ENCODE assay signal across 8 mouse cellular contexts in the genomic region with DNA sequence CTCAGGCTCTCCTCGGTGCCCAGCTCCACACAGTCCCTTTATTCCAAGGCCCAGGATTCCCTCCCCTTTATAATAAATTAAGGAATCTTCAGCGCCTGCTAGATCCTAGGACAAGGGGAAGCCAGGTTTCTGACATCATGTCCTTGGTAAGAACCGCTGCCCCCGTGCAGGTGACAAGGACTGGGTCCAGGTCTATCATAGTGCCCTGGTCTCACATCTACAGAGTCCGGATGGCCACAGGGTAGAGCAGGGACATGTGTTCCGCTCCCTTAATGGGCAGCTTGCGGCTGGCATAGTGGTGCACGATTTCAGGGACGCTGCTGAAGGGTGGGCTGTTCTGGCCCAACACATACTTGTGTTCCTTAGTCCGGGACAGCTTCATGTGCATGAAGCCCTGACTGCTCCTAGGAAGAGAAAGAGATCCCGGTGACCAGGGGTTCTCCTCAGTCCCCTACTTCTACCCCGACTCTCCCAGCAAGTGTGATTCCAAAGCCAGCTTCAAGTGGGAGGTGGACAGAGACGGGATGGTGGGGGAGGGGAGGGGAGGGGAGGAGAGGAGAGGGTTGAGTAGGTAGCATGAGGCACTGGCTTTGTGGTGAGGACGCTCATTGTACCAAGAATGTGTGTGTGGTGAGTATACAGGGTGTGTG. TPM values are rescaled to one million over a fixed set of nuclear protein-coding genes. Genes with fewer than 3 reads are reported as not detected.
DNase-seq lines count a peak whose midpoint lies in the region; ATAC-seq lines count a peak whose summit lies in the region.

No protein-coding gene starts in this region.

- H3K4me2 ChIP-seq in forebrain, embryonic 12.5 days, result peak overlapping the region; percentile 67
- peak overlapping the region; percentile 69 for H3K4me2 ChIP-seq in limb, embryonic 12.5 days
- peak overlapping the region; percentile 54 for H3K4me2 ChIP-seq in neural tube, embryonic 14.5 days (ENCODE audit: low read depth, low read length)

- peak; percentile 44 for ATAC-seq in forebrain, embryonic 12.5 days (ENCODE audit: low FRiP score)
- peak; percentile 60 for ATAC-seq in limb, embryonic 12.5 days (ENCODE audit: insufficient number of reproducible peaks, insufficient read depth, low FRiP score, low TSS enrichment, low read depth)
- ATAC-seq in neural tube, embryonic 14.5 days (ENCODE audit: low read depth), result peak; percentile 28

- H3K4me3 ChIP-seq in heart, embryonic 10.5 days, result peak overlapping the region; percentile 68
- peak overlapping the region; percentile 52 for H3K4me3 ChIP-seq in forebrain, embryonic 12.5 days (replicated peaks)
- H3K4me3 ChIP-seq in limb, embryonic 12.5 days (replicated peaks), result peak overlapping the region; percentile 54
- H3K4me3 ChIP-seq in neural tube, embryonic 14.5 days (ENCODE audit: low read depth, low read length), result peak overlapping the region; percentile 44

- peak; percentile 83 for DNase-seq in heart, embryonic 10.5 days (ENCODE audit: low spot score)
- DNase-seq in heart, adult 9 months (ENCODE audit: low spot score in 2 of 2), result no peak
- peak; percentile 33 for DNase-seq in thymus, postnatal 14 days
- no peak for DNase-seq in thymus, postnatal 25 days
- DNase-seq in frontal cortex, postnatal 36 days (ENCODE audit: low spot score in 2 of 2), result no peak

- no peaks in the 10 kb centered on the region for H3K9me3 ChIP-seq in heart, embryonic 10.5 days
- no peaks in the 10 kb centered on the region for H3K9me3 ChIP-seq in forebrain, embryonic 12.5 days
- H3K9me3 ChIP-seq in limb, embryonic 12.5 days, result no peaks in the 10 kb centered on the region
- no peaks in the 10 kb centered on the region for H3K9me3 ChIP-seq in neural tube, embryonic 14.5 days (ENCODE audit: control insufficient read depth, low read length)

- peaks cover 28% of the 10 kb centered on the region for H3K4me1 ChIP-seq in heart, embryonic 10.5 days
- peaks cover 60% of the 10 kb centered on the region for H3K4me1 ChIP-seq in forebrain, embryonic 12.5 days
- peaks cover 24% of the 10 kb centered on the region for H3K4me1 ChIP-seq in limb, embryonic 12.5 days (replicated peaks)
- peaks cover 41% of the 10 kb centered on the region for H3K4me1 ChIP-seq in neural tube, embryonic 14.5 days (ENCODE audit: control insufficient read depth, insufficient read depth, low read length)

- H3K27me3 ChIP-seq in heart, embryonic 10.5 days (ENCODE audit: insufficient read depth, poor library complexity, severe bottlenecking), result 0 out of 2 replicates have a peak, but pooled peaks cover 1% of the 10 kb centered on the region
- H3K27me3 ChIP-seq in forebrain, embryonic 12.5 days, result peaks cover 9% of the 10 kb centered on the region; the same call in 1 of the 2 replicates
- H3K27me3 ChIP-seq in limb, embryonic 12.5 days, result no peaks in the 10 kb centered on the region
- no peaks in the 10 kb centered on the region for H3K27me3 ChIP-seq in neural tube, embryonic 14.5 days (ENCODE audit: control insufficient read depth, insufficient read depth, low read length)

- H3K27ac ChIP-seq in heart, embryonic 10.5 days, result peak overlapping the region; percentile 95
- peak overlapping the region; percentile 99 for H3K27ac ChIP-seq in forebrain, embryonic 12.5 days
- peak overlapping the region; percentile 98 for H3K27ac ChIP-seq in limb, embryonic 12.5 days
- peak overlapping the region; percentile 96 for H3K27ac ChIP-seq in neural tube, embryonic 14.5 days (ENCODE audit: low read depth, low read length)

- 6% methylated on average over 14 of the region's 14 CpGs for WGBS in heart, embryonic 10.5 days
- WGBS in forebrain, embryonic 12.5 days, result 12% methylated on average over 13 of the region's 14 CpGs
- 10% methylated on average over 14 of the region's 14 CpGs for WGBS in limb, embryonic 12.5 days
- WGBS in neural tube, embryonic 14.5 days, result 10% methylated on average over 14 of the region's 14 CpGs

- peaks cover 12% of the 10 kb centered on the region; the same call in 1 of the 2 replicates for H3K36me3 ChIP-seq in heart, embryonic 10.5 days
- peaks cover 5% of the 10 kb centered on the region; the same call in 1 of the 2 replicates for H3K36me3 ChIP-seq in forebrain, embryonic 12.5 days (replicated peaks)
- peaks cover 17% of the 10 kb centered on the region for H3K36me3 ChIP-seq in limb, embryonic 12.5 days
- H3K36me3 ChIP-seq in neural tube, embryonic 14.5 days (ENCODE audit: control insufficient read depth, insufficient read depth, low read length), result peaks cover 7% of the 10 kb centered on the region; the same call in 1 of the 2 replicates

- H3K9ac ChIP-seq in forebrain, embryonic 12.5 days, result peak overlapping the region; percentile 68
- H3K9ac ChIP-seq in limb, embryonic 12.5 days (replicated peaks), result peak overlapping the region; percentile 81
- peak overlapping the region; percentile 63 for H3K9ac ChIP-seq in neural tube, embryonic 14.5 days (replicated peaks; ENCODE audit: low read depth, low read length)

RNA-seq across cellular contexts. Expression of gene Shf, which starts 19.7 kb away (rescaled TPM):
- polyA plus RNA-seq in heart, embryonic 10.5 days (2016; fragmentation: Nextera tagmentation; extraction: Ambion mirVana), result 3.2 and 5.4 TPM in 2 replicates
- 5.1 and 6.8 TPM in 2 replicates for polyA plus RNA-seq in forebrain, embryonic 12.5 days (2016; fragmentation: Nextera tagmentation; extraction: Ambion mirVana)
- 5.4 and 6.5 TPM in 2 replicates for polyA plus RNA-seq in limb, embryonic 12.5 days (2016; fragmentation: Nextera tagmentation; extraction: Ambion mirVana)
- polyA plus RNA-seq in neural tube, embryonic 14.5 days (2014; fragmentation: Nextera tagmentation; extraction: Ambion mirVana), result 16.7 and 17.5 TPM in 2 replicates

RNA-seq across cellular contexts. Expression of gene Duox1, which starts 33.8 kb away (rescaled TPM):
- polyA plus RNA-seq in heart, embryonic 10.5 days (2016; fragmentation: Nextera tagmentation; extraction: Ambion mirVana), result 0.02 TPM in 1 of 2 replicates, not detected in the other
- polyA plus RNA-seq in forebrain, embryonic 12.5 days (2016; fragmentation: Nextera tagmentation; extraction: Ambion mirVana), result 0.04 and 0.08 TPM in 2 replicates
- polyA plus RNA-seq in limb, embryonic 12.5 days (2016; fragmentation: Nextera tagmentation; extraction: Ambion mirVana), result 0.13 and 0.22 TPM in 2 replicates
- 0.13 and 0.15 TPM in 2 replicates for polyA plus RNA-seq in neural tube, embryonic 14.5 days (2014; fragmentation: Nextera tagmentation; extraction: Ambion mirVana)

RNA-seq across cellular contexts. Expression of gene Duoxa1, which starts 35.7 kb away (rescaled TPM):
- polyA plus RNA-seq in heart, embryonic 10.5 days (2016; fragmentation: Nextera tagmentation; extraction: Ambion mirVana), result not detected in 2 replicates
- polyA plus RNA-seq in forebrain, embryonic 12.5 days (2016; fragmentation: Nextera tagmentation; extraction: Ambion mirVana), result 0.17 TPM in 1 of 2 replicates, not detected in the other
- 1.1 and 1.2 TPM in 2 replicates for polyA plus RNA-seq in limb, embryonic 12.5 days (2016; fragmentation: Nextera tagmentation; extraction: Ambion mirVana)
- polyA plus RNA-seq in neural tube, embryonic 14.5 days (2014; fragmentation: Nextera tagmentation; extraction: Ambion mirVana), result 0.32 TPM in 1 of 2 replicates, not detected in the other

RNA-seq across cellular contexts. Expression of gene Duoxa2, which starts 50.6 kb away (rescaled TPM):
- 0.26 TPM in 1 of 2 replicates, not detected in the other for polyA plus RNA-seq in heart, embryonic 10.5 days (2016; fragmentation: Nextera tagmentation; extraction: Ambion mirVana)
- not detected in 2 replicates for polyA plus RNA-seq in forebrain, embryonic 12.5 days (2016; fragmentation: Nextera tagmentation; extraction: Ambion mirVana)
- not detected in 2 replicates for polyA plus RNA-seq in limb, embryonic 12.5 days (2016; fragmentation: Nextera tagmentation; extraction: Ambion mirVana)
- 0.17 and 0.37 TPM in 2 replicates for polyA plus RNA-seq in neural tube, embryonic 14.5 days (2014; fragmentation: Nextera tagmentation; extraction: Ambion mirVana)

RNA-seq across cellular contexts. Expression of gene Duox2, which starts 51.0 kb away (rescaled TPM):
- polyA plus RNA-seq in heart, embryonic 10.5 days (2016; fragmentation: Nextera tagmentation; extraction: Ambion mirVana), result not detected in 2 replicates
- polyA plus RNA-seq in forebrain, embryonic 12.5 days (2016; fragmentation: Nextera tagmentation; extraction: Ambion mirVana), result not detected in 2 replicates
- not detected in 2 replicates for polyA plus RNA-seq in limb, embryonic 12.5 days (2016; fragmentation: Nextera tagmentation; extraction: Ambion mirVana)
- polyA plus RNA-seq in neural tube, embryonic 14.5 days (2014; fragmentation: Nextera tagmentation; extraction: Ambion mirVana), result not detected in 2 replicates

Comparison
In these comparisons a context has a peak if more than half of its experiments do, and no peak if none do; other contexts are left out.
1. DNase-seq: peak in heart, embryonic 10.5 days (single experiment) and thymus, postnatal 14 days (single experiment); none in heart, adult 9 months (0 of 2), thymus, postnatal 25 days (single experiment) and frontal cortex, postnatal 36 days (0 of 2).
2. Peak in every context shown above with its lines, with median percentiles within 50 percentile points of each other: H3K27ac ChIP-seq, H3K4me3 ChIP-seq, ATAC-seq, H3K4me2 ChIP-seq and H3K9ac ChIP-seq.